Mouse (Mus musculus) regulatory T cell (primary cell): ENCODE measurements at regions not wholly inside any gene's neighbourhood (a gene's known extent, or its start where the extent isn't known, plus 50 kb on each side); places are given as distances from the start of the nearest gene placed in this dataset.

Experiments
- in situ Hi-C: fragments of 300-600 bp; cut with MboI, MseI; formaldehyde crosslinking; loops from one replicate; pipeline ENCODE4 v1.15.1; 2025; ENCODE audit warnings: high pct_unique_total_duplicates

GRCm38 (mm10) chr13:110968507-110968905 is 286.3 kb upstream of the Actbl2 start:
- in situ Hi-C loops: loop anchor here (5.0 to 10.0 kb wide), 2 partner anchors 446 to 571 kb away; partner anchors contain the start of gene Plk2

- in situ Hi-C loops: loop anchor here (10.0 to 25.0 kb wide), 2 partner anchors 257 to 760 kb away; no protein-coding TSS in a partner anchor
Measured at GRCm38 (mm10) chr13:110977379-110977778, 277.4 kb upstream of the Actbl2 start.

- in situ Hi-C loops: loop anchor here (10.0 to 25.0 kb wide), 2 partner anchors 257 to 759 kb away; no protein-coding TSS in a partner anchor
Measured at GRCm38 (mm10) chr13:110978022-110978421, 276.8 kb upstream of the Actbl2 start.

GRCm38 (mm10) chr13:110990677-110991076 is 264.1 kb upstream of the Actbl2 start:
- in situ Hi-C loops: loop anchor here (25.0 kb wide), 1 partner anchor 747 kb away; no protein-coding TSS in a partner anchor

DNA sequence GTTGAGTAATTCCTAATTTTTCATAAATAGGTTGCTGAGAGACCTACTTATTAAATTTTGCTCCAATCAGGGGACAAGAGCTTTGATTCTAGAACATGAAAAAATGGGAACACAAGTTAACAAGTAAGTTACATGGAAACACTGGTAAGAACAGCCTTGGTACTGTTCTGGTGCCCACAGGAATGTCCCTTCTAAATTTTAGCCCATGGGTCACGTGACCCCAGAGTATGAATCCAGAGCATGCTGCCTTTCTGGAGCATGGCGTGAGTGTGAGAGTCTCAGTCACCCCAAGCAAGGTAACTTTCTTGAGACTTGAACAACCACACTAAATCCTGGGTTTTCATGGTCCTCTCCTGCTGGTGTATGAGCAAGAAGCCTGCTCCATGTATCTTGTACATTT is 263.7 kb upstream of the Actbl2 start:
- in situ Hi-C loops: loop anchor here (25.0 kb wide), 1 partner anchor 746 kb away; no protein-coding TSS in a partner anchor

DNA sequence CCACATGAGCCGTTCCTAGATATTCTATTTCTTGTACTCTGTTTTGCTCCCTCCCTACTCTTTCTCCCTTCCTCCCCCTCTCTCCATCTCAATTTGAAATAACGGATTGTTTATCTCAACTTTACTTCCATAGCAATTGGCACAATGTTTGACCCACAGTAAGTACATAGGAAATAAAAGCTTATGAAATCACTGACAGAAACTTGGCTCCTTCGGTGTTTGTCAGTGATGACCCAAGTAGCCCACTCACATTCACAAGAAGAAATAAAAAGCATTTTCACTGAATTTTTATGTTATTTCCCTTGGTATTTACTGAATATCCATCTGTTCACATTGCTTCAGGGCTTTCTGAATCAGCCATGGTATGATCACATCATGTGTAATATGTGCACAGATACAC is 260.2 kb upstream of the Actbl2 start:
- in situ Hi-C loops: loop anchor here (25.0 kb wide), 1 partner anchor 743 kb away; no protein-coding TSS in a partner anchor

- in situ Hi-C loops: no loop called here
Measured at GRCm38 (mm10) chr13:111002670-111003069, 252.1 kb upstream of the Actbl2 start.

GRCm38 (mm10) chr13:111014142-111014541 is 240.7 kb upstream of the Actbl2 start:
- in situ Hi-C loops: no loop called here

DNA sequence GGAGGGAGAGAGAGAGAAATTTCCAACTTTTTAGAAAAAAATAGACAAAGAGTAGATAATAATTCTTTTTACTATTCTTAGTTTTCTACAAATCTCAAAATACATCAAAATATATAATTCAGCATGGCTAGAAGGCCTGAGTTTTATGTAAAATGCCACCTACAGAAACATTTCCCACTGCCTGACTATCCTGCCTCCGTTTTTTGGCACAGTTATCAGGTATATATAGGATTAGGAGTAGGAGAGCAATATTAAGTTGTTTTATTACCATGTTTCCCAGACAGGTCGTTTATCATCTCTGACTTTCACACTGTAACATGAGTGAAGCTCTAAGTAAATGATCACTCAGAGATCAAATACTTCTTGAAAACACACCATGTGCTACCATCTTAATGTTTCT is 224.7 kb upstream of the Actbl2 start:
- in situ Hi-C loops: no loop called here

- in situ Hi-C loops: no loop called here
Measured at GRCm38 (mm10) chr13:111031633-111032032, 223.2 kb upstream of the Actbl2 start.

DNA sequence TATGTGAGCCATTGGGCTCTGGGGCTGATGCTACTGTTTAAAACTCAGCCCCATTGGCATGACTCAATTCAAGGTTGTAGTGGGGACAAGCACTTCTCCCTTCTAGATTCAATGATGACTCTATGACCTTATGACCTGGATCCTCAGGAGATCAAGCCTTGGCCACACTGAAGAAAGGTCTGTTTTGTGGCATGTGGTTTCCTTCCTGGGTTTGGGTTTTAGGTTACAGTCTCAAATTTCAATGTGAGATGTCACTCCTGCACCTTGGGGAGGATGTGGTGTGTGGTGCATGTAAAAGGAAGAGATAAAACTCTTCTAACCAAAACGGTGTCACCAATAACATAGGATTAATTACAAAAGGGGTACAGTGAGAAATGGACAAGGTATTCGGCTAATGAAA is 211.2 kb upstream of the Actbl2 start:
- in situ Hi-C loops: no loop called here

DNA sequence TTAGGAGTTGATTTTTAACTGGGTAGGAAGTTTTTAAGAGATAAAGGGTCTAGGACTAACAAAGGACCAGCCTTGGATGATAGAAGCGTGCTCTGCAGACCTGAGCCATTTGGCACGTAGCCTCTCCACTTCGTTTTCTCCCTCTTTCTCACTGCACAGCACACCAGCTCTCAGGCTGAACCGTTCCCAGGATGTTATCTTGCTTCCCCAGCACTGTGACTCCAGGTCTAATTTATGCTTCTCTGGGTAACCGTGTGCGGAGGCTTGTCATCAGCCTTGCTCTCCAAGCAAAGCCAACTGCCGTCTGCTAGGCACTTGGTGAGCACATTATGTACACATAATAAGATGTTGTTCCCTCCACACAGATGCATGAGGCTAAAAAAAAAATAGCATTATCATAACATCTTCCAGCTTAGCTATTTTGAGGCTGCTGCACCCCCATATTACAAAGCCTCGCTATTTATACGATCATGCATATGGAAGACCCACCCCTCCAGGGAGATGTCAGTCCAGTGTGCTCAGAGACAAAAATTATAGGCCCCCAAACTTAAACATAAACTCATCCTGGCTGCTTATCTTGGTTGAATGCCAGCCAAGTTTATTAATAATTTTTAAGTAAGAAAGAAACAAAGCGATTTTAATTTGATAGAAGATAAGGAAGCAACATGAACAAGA is 210.3 kb upstream of the Actbl2 start:
- in situ Hi-C loops: no loop called here

DNA sequence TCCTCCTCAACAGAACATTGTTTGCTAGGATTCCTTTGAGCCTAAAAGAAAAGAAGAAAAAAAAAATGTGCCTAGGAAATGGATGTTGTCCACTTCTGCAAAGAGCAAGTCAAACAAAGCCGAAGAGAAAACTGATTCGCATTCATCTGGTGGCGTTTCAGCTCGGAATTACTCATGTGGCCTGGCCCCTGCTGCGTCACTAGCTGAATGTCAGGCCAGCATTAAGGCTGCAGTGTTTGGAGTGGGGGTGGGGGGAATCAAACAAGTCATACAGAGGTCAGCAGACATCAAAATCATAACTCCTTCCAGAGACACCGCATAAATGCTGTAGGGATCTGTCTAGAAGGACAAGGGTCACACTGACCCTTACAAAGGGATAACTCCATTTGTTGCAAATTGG is 204.7 kb upstream of the Actbl2 start:
- in situ Hi-C loops: no loop called here

DNA sequence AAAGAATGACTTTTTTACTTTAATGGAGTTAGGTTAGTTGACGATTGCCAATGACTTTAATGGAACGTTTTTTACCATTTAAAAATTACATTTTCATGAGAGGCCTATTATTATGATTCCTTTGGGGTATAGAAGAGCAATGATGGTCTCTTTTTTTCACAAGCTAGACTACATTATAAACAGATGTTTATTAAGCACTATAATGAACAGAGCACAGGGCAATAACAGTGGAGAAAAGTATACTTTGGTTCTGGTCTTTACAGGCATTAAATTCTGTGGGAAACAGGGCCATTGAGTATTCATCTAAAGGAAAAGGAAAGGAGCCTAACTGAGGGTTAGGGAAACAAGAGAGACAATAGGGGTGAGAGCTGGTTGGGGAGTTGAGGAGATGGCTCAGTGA is 199.0 kb upstream of the Actbl2 start:
- in situ Hi-C loops: no loop called here

- in situ Hi-C loops: no loop called here
Measured at GRCm38 (mm10) chr13:111087753-111088152, 167.1 kb upstream of the Actbl2 start.

- in situ Hi-C loops: no loop called here
Measured at GRCm38 (mm10) chr13:111096071-111096470, 158.7 kb upstream of the Actbl2 start.

DNA sequence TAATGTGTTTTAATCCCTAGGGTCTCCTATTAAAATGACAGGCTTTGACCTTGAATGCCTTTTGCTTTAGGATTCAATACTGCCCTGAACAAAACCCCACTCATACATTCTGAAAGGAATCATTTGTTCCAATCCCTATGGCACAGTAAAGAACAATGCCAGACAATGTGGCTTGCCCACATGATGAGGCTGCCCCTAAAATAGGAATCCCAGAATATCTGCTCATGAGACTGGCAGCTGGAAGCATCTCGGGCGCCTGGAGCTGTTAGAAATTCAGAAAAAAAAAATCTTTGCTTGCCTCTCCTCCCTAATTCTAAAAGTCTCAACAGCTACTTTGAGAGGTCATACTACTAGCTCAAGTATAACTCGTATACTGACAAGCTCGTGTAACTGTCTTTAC is 157.5 kb upstream of the Actbl2 start:
- in situ Hi-C loops: no loop called here

DNA sequence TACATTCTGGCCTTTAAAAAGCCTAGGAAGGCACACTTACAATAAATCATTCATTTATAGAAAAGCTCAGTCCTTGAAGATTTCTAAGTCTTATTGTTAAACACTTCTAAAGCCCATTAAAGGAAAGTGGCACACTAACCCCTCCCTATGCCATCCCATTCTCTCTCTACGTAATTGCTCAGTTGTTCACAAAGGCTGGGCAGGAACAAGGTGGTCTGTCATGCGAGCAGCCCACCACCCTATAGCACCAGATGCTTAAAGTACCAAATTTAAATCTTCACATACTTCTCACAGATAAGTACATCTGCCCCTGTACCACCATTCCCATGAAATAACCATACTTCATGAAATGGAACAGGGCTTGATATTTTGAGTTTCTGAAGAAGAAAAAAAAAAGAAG is 156.1 kb upstream of the Actbl2 start:
- in situ Hi-C loops: no loop called here

GRCm38 (mm10) chr13:111099252-111099651 is 155.6 kb upstream of the Actbl2 start:
- in situ Hi-C loops: no loop called here

GRCm38 (mm10) chr13:111100448-111100847 is 154.4 kb upstream of the Actbl2 start:
- in situ Hi-C loops: no loop called here

GRCm38 (mm10) chr13:111104567-111105219 is 150.1 kb upstream of the Actbl2 start:
- in situ Hi-C loops: no loop called here

GRCm38 (mm10) chr13:111131108-111131507 is 123.7 kb upstream of the Actbl2 start:
- in situ Hi-C loops: no loop called here

GRCm38 (mm10) chr13:111136392-111136791 is 118.4 kb upstream of the Actbl2 start:
- in situ Hi-C loops: no loop called here
